Mouse (Mus musculus): ENCODE results near the gene Eif4a3. TPM values are rescaled to one million over a fixed set of nuclear protein-coding genes. Genes with fewer than 3 reads are reported as not detected.
"Not testable (repeated sequence)": the region's sequence is repeated elsewhere in the genome, so short reads cannot be mapped to it uniquely, and the experiment has no call there.

Eif4a3 gene
- total RNA-seq, 2 experiments from 2014 or later = 42.1 to 51.6 TPM

DNA sequence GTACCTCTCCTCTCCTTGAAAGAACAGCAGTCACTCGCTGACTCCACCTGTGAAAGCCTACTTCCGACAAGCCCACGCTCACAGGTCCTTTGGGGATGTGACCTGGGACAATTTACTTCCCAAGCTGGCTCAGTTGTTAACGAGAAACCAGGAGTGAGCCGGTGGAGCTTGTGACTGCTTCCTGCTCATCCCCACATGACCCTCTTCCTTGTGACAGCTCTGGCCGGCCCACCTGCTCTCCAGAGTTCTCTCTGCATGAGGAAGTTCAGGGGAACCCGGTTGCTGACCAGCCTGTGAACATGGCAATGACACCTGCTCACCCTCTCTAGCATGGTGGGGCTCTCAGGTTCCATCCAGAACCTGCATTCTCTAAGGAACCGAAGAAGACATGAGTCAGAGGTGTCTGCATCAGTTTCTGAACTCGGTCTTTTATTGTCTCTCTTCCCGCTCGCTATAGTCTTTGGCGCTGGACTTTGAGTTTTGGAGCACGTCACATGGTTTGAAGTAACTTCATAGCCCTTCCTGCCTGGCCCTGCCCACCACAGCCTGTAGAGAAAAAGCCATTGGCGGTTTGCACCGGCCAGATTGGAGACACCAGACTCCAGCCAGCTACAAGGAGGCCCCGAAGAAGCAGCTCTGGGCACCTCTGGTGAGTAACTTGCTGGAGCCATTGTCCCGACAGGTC, 14.5 kb upstream of the Eif4a3 start:
- no peak for TF ChIP-seq CTCF (IDR thresholded peaks at IDR 0.05)
- intact Hi-C loops (cut with DNase I) = no loop called here
- DNase-seq = peak; percentile 38

GRCm38 (mm10) chr11:119310621-119311020, 10.7 kb upstream of the Eif4a3 start:
- no peak overlapping the region for H3K4me3 ChIP-seq
- intact Hi-C loops (cut with DNase I) = no loop called here
- DNase-seq = no peak
- TF ChIP-seq CTCF (IDR thresholded peaks at IDR 0.05) = no peak
- no peak overlapping the region for H3K27ac ChIP-seq

More for the DNA sequence above, 14.5 kb upstream of the Eif4a3 start:
- H3K27ac ChIP-seq = peak overlapping the region; percentile 48
- H3K4me3 ChIP-seq = peak overlapping the region; percentile 46

GRCm38 (mm10) chr11:119307916-119308315, 8.0 kb upstream of the Eif4a3 start:
- no peak overlapping the region for H3K27ac ChIP-seq
- H3K4me3 ChIP-seq = no peak overlapping the region
- DNase-seq = no peak
- TF ChIP-seq CTCF (IDR thresholded peaks at IDR 0.05) = no peak
- intact Hi-C loops (cut with DNase I) = loop anchor here (5.0 kb wide), 1 partner anchor 54 kb away; no protein-coding TSS in a partner anchor

GRCm38 (mm10) chr11:119307658-119307867, 7.7 kb upstream of the Eif4a3 start, which contains the start of gene Card14:
TSS of gene Card14 (plus strand) at chr11:119307768.
- no peak for DNase-seq
- no peak within 1 kb of the TSS for H3K4me3 ChIP-seq
- H3K27ac ChIP-seq = peak within 1 kb of the TSS; percentile 51; the same call in 1 of the 2 replicates
- TF ChIP-seq CTCF (IDR thresholded peaks at IDR 0.05) = no peak
- intact Hi-C loops (cut with DNase I) = loop anchor here (5.0 kb wide), 1 partner anchor 55 kb away; no protein-coding TSS in a partner anchor

DNA sequence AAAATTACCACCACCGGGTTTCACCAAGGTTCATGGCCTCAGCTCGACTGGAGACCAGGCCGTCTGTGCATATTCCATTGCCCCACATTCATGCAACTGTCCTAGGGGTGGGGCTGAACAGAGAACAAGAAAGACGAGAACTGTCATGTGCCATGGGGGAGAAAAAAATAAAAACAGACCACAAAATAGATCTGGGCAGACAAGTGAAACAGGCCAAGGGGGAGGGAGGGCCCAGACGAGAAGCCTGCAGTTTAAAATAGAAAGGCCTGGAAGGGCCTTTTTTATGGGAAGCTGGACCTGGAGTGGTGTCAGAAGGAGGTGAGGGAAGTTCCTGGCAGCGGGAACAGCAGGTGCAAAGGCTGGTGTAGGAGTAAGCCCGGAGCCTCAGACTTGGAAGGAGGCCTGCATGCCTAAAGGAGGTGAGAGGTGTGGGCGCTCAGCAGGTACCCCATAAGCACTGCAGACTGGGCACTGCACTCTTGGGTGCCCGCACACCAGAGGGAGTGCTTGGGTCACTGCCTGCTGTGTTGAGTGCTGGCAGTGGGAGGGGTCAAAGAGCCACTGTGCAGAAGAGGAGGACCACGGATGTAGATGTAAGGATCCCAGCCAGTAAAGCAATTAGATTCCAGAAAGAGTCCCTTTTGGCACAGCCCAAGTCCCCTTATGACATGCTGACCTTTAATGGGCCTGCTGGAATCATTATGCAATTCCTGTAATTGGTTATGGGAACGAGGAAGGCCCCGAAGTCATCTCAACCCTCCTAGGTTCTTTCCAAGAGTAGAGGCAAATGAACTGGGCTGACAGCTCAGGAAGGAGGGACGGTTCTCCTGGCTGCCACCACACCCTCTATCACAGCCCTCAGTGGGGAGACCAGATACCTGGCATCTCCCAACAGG, 7.1 kb upstream of the Eif4a3 start:
- no peak for TF ChIP-seq CTCF (IDR thresholded peaks at IDR 0.05)
- peak; percentile 41 for DNase-seq
- Histone ChIP-seq H3K27ac (peak overlapping the region; percentile 51; the same call in 1 of the 2 replicates), H3K4me3 (no peak overlapping the region)
- intact Hi-C loops (cut with DNase I) = loop anchor here (5.0 kb wide), 1 partner anchor 55 kb away; no protein-coding TSS in a partner anchor

DNA sequence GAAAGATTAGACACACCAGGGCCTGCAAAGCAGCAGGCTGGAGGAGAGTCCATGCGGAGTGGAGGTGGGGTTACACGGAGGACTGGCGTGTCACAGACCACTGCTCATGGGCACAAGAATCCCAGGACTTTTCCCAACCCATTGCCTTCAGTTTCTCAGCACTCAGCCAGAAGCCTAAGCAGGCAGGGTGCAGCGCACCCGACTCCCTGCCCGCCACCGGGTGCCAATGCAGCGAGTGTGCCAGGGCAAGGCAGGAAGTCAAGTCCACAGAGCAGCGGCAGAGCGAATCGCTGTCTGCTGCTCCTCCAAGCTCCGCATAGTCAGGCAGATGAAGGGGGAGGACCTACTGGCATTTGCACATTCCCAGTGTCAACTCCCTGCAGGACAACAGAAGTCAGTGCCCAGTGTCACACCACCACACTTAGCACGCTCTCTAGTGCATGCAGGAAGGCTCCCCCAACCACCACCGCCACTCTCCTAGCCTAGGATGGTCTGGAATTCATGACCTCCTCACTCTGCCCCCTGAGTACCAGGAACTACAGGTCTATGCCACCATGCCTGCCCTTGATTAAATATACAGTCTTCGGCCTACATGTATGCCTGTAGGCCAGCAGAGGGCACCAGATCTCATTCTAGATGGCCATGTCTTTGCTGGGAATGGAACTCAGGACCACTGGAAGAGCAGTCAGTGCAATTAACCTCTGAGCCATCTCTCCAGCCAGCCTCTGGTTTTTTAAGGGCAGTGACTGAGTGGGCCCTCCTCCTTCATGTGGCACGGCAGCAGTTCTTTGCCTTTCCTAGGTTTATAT, 5.2 kb upstream of the Eif4a3 start:
- intact Hi-C loops (cut with DNase I) = loop anchor here (5.0 kb wide), 1 partner anchor 57 kb away; no protein-coding TSS in a partner anchor
- Histone ChIP-seq H3K27ac (0 out of 2 replicates have a peak overlapping the region, but pooled peaks have one; percentile 4), H3K4me3 (peak overlapping the region; percentile 32; the same call in 1 of the 2 replicates)
- DNase-seq = peak; percentile 59
- TF ChIP-seq CTCF (IDR thresholded peaks at IDR 0.05) = peak; percentile 70

- no peak for TF ChIP-seq CTCF (IDR thresholded peaks at IDR 0.05)
- Histone ChIP-seq H3K27ac (no peak overlapping the region), H3K4me3 (no peak overlapping the region)
- DNase-seq = no peak
- intact Hi-C loops (cut with DNase I) = no loop called here
Measured at GRCm38 (mm10) chr11:119300986-119301385, 1.1 kb upstream of the Eif4a3 start.

- intact Hi-C loops (cut with DNase I) = no loop called here
- no peak for TF ChIP-seq CTCF (IDR thresholded peaks at IDR 0.05)
Measured at GRCm38 (mm10) chr11:119300246-119300935, 502 bp upstream of the Eif4a3 start.

DNA sequence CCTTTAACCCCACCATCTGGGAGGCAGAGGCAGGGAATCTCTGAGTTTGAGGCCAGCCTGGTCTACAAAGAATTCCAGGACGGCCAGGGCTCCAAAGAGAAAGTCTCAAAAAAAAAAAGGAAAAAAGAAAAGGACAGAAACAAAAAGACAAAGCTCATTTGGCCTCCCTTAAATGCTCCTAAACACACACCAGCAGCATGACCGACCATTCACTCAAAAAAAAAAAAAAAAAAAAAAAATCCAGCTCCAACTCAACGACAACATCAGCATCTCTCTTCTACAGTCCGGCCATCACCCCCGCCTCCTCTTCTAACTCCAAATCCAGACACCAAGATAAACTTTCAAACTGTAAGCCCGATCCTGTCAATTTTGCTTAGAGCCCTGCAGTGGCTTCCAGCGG, 972 bp downstream of the Eif4a3 start:
- peak overlapping the region; percentile 97 for H3K27ac ChIP-seq
- H3K4me3 ChIP-seq = peak overlapping the region; percentile 88
- intact Hi-C loops (cut with DNase I) = loop anchor here (2.0 kb wide), 1 partner anchor 30 kb away; no protein-coding TSS in a partner anchor
- no peak for TF ChIP-seq CTCF (IDR thresholded peaks at IDR 0.05)
- no peak for DNase-seq

More at GRCm38 (mm10) chr11:119300246-119300935, 502 bp upstream of the Eif4a3 start:
- Histone ChIP-seq H3K27ac (peak overlapping the region; percentile 97), H3K4me3 (peak overlapping the region; percentile 88)
- DNase-seq = no peak

DNA sequence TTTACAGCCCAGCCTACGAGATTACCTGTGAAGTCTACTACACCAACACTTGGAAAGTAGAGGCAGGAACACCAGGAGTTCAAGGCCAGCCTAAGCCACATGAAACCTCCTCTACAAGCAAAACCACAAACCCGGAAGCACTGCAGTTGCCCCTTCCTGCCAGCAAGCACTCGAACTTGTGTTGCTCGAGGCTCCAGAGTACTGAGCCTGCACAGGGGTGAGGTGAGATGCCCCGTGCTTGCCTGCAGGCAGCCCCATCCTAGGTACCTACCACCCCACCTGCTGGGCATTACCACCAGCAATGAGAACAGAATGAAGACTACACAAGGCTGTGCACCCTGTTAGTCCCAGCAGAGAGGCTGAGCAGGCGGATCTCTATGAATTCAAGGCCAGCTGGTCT, 1.9 kb downstream of the Eif4a3 start:
- Histone ChIP-seq H3K4me3 (peak overlapping the region; percentile 88), H3K27ac (peak overlapping the region; percentile 16; the same call in 1 of the 2 replicates)
- DNase-seq = no peak
- intact Hi-C loops (cut with DNase I) = loop anchor here (2.0 kb wide), 1 partner anchor 29 kb away; no protein-coding TSS in a partner anchor
- TF ChIP-seq CTCF (IDR thresholded peaks at IDR 0.05) = no peak

GRCm38 (mm10) chr11:119292861-119293260, 7.0 kb downstream of the Eif4a3 start:
- H3K27ac ChIP-seq; H3K4me3 ChIP-seq; DNase-seq; intact Hi-C loops (cut with DNase I): not testable (repeated sequence)
